In the genomic region with DNA sequence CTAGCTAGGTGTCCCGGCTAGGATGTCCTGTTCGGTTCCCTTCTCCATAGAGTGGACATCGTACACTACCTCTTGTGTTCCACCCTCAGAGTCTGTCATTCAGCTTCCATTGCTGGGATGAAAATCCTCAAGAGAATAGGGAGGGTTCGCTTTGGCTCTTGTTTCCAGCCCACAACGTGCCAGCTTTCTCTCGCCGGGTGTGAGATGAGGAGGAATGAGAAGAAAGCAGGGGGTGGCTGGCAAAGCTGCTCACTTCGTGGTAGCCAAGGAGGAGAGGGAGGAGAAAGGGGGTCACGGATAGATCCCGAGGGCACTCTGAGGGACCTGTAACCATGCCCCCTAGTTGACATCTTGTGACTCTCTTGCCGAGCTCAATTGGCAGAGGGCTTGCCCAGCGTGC, we compare ENCODE assay signal across 30 mouse cellular contexts. TPM values are rescaled to one million over a fixed set of nuclear protein-coding genes. Genes with fewer than 3 reads are reported as not detected.
"Had no signal": no experiment of that assay in that cellular context is flagged by ENCODE, and none has a peak within 500 bp of the region (broad histone marks: within the 10 kb centered on the region; RNA-seq: fewer than 3 reads in every experiment).

No protein-coding gene starts in this region.

- DNase-seq: gastrocnemius, postnatal 10 days; gastrocnemius, postnatal 25 days; heart, adult 18-20 months; heart, postnatal 10 days; heart, postnatal 4 days; kidney, adult 18-20 months; kidney, adult 8-10 months; kidney, postnatal 10 days; kidney, postnatal 25 days; kidney, postnatal 4 days; liver; liver, embryonic 13.5 days had no signal

- H3K4me3 ChIP-seq: heart, embryonic 10.5 days; heart, embryonic 12.5 days; hindbrain, embryonic 10.5 days; hindbrain, embryonic 12.5 days; intestine, embryonic 15.5 days; layer of hippocampus, adult 2 months; left cerebral cortex, adult 2 months; limb, embryonic 10.5 days; limb, embryonic 12.5 days; liver, embryonic 13.5 days had no signal

- H3K27ac ChIP-seq: heart, embryonic 10.5 days; hindbrain, embryonic 10.5 days; hindbrain, embryonic 12.5 days; hindbrain, embryonic 14.5 days; intestine, embryonic 15.5 days; layer of hippocampus, adult 2 months; left cerebral cortex, adult 2 months; limb, embryonic 12.5 days; liver, embryonic 13.5 days had no signal

- ATAC-seq: forebrain, embryonic 16.5 days; hindbrain, embryonic 16.5 days; inflammation-experienced regulatory T-cells, adult 6 months; intestine, embryonic 15.5 days; intestine, postnatal 0 days had no signal

RNA-seq across cellular contexts. Expression of gene Matn1, which starts 16.4 kb away (rescaled TPM):
- total RNA-seq: gastrocnemius, postnatal 25 days; gastrocnemius, postnatal 4 days; granulocyte monocyte progenitor cell, adult 5-6 weeks; heart, adult 18-20 months; heart, adult 8-10 months; heart, postnatal 10 days; heart, postnatal 25 days; heart, postnatal 4 days had no signal
